Mouse (Mus musculus): ENCODE data around the gene Gm49373. TPM values are rescaled to one million over a fixed set of nuclear protein-coding genes. Genes with fewer than 3 reads are reported as not detected.

Gm49373 gene
- polyA plus RNA-seq, 1 experiment from 2014 or later = 1.4 TPM

- Histone ChIP-seq H3K9ac (replicated peaks; ENCODE audit: low read depth, low read length) (no peak overlapping the region), H3K4me3 (replicated peaks; ENCODE audit: low read length) (no peak overlapping the region), H3K4me2 (ENCODE audit: low read length) (no peak overlapping the region), H3K27ac (ENCODE audit: low read length) (no peak overlapping the region), H3K9me3 (ENCODE audit: control insufficient read depth, low read length) (no peaks in the 10 kb centered on the region), H3K36me3 (ENCODE audit: control insufficient read depth, insufficient read depth) (no peaks in the 10 kb centered on the region), H3K4me1 (replicated peaks; ENCODE audit: control insufficient read depth, insufficient read depth, low read length) (no peaks in the 10 kb centered on the region), H3K27me3 (replicated peaks; ENCODE audit: control insufficient read depth, insufficient read depth, low read length) (peaks cover 14% of the 10 kb centered on the region)
- no peak for ATAC-seq
- WGBS = 86% methylated on average over 4 of the region's 4 CpGs
Observed at GRCm38 (mm10) chr9:21043563-21043962, 29.3 kb downstream of the Gm49373 start.

DNA sequence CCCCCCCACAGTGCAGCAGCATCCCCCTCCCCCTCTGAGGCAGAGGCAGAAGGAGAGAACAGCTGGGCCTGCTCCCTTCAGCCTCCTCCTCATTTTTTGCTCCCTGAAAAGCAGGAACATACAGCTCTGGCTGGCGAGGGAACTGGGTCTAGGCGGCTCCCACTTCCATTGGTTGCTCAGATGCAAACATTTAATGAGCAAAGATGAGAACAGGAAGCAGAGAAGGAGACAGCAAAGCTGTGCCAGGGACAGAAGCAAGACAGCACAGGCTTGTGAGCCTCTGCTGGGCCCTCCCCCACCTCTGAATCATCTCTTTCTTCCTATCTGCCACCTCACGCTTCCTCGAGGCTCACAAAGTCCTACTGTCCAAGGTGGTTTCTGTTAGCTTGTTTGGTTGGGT lies 31.6 kb downstream of the Gm49373 start:
- no peak overlapping the region for H3K4me2 ChIP-seq (ENCODE audit: low read length)
- H3K36me3 ChIP-seq (ENCODE audit: control insufficient read depth, insufficient read depth) = no peaks in the 10 kb centered on the region
- 47% methylated on average over 4 of the region's 4 CpGs for WGBS
- ATAC-seq = no peak
- H3K4me3 ChIP-seq (replicated peaks; ENCODE audit: low read length) = no peak overlapping the region
- H3K27me3 ChIP-seq (replicated peaks; ENCODE audit: control insufficient read depth, insufficient read depth, low read length) = peaks cover 36% of the 10 kb centered on the region
- H3K9ac ChIP-seq (replicated peaks; ENCODE audit: low read depth, low read length) = no peak overlapping the region
- peaks cover 14% of the 10 kb centered on the region for H3K4me1 ChIP-seq (replicated peaks; ENCODE audit: control insufficient read depth, insufficient read depth, low read length)
- H3K9me3 ChIP-seq (ENCODE audit: control insufficient read depth, low read length) = no peaks in the 10 kb centered on the region
- no peak overlapping the region for H3K27ac ChIP-seq (ENCODE audit: low read length)

DNA sequence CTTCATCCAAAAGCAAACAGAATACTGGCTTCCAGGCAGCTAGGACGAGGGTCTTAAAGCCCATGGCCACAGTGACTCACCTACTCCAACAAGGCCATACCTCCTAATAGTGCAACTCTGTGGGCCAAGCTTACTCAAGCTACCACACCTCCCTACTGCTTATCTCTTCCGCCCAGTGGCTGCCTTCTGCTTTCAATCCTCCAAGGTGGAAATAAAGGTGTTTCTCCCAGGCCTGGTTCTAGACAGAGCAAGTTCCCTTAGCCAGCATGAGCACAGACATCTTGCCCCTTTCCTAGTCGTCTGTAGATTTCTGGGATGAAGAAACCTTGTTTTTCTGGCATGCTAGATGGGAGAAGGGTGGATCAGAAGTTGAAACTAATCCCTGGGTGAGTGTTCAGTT lies 33.1 kb downstream of the Gm49373 start:
- Histone ChIP-seq H3K4me1 (replicated peaks; ENCODE audit: control insufficient read depth, insufficient read depth, low read length) (peaks cover 19% of the 10 kb centered on the region), H3K9me3 (ENCODE audit: control insufficient read depth, low read length) (no peaks in the 10 kb centered on the region), H3K4me2 (ENCODE audit: low read length) (no peak overlapping the region), H3K36me3 (ENCODE audit: control insufficient read depth, insufficient read depth) (no peaks in the 10 kb centered on the region), H3K27me3 (replicated peaks; ENCODE audit: control insufficient read depth, insufficient read depth, low read length) (peaks cover 52% of the 10 kb centered on the region), H3K9ac (replicated peaks; ENCODE audit: low read depth, low read length) (no peak overlapping the region), H3K27ac (ENCODE audit: low read length) (no peak overlapping the region), H3K4me3 (replicated peaks; ENCODE audit: low read length) (no peak overlapping the region)
- 74% methylated on average over 3 of the region's 3 CpGs for WGBS
- no peak for ATAC-seq

DNA sequence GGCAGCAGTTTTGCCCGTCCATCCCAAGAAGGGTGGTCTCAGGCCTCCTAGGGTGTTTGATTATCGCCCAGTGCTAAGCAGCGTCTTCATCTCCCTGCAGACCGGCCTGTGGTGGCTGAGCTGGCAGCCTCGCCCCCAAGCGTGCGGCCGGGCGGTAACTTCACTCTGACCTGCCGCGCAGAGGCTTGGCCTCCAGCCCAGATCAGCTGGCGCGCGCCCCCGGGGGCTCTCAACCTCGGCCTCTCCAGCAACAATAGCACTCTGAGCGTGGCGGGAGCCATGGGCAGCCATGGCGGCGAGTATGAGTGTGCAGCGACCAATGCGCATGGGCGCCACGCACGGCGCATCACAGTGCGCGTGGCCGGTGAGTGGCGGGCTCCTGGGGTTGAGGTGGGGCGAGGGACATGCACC lies 35.4 kb downstream of the Gm49373 start:
- Histone ChIP-seq H3K27me3 (replicated peaks; ENCODE audit: control insufficient read depth, insufficient read depth, low read length) (peaks cover 70% of the 10 kb centered on the region), H3K36me3 (ENCODE audit: control insufficient read depth, insufficient read depth) (no peaks in the 10 kb centered on the region), H3K9ac (replicated peaks; ENCODE audit: low read depth, low read length) (peak overlapping the region; percentile 75), H3K4me3 (replicated peaks; ENCODE audit: low read length) (peak overlapping the region; percentile 57), H3K27ac (ENCODE audit: low read length) (no peak overlapping the region), H3K9me3 (ENCODE audit: control insufficient read depth, low read length) (no peaks in the 10 kb centered on the region), H3K4me2 (ENCODE audit: low read length) (peak overlapping the region; percentile 74), H3K4me1 (replicated peaks; ENCODE audit: control insufficient read depth, insufficient read depth, low read length) (peaks cover 31% of the 10 kb centered on the region)
- peak; percentile 79 for ATAC-seq
- WGBS = 2% methylated on average over 31 of the region's 31 CpGs

DNA sequence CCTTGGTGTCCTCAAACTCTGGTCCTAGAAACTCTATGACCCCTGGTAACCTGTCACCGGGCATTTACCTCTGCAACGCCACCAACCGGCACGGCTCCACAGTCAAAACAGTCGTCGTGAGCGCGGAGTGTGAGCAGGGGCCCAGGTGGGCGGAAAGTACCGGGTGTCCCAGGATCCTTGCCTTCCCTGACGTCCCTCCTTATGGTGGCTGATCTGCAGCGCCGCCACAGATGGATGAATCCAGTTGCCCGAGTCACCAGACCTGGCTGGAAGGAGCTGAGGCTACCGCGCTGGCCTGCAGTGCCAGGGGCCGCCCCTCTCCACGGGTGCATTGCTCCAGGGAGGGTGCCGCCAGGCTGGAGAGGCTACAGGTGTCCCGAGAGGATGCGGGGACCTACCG lies 36.2 kb downstream of the Gm49373 start:
- Histone ChIP-seq H3K4me1 (replicated peaks; ENCODE audit: control insufficient read depth, insufficient read depth, low read length) (peaks cover 39% of the 10 kb centered on the region), H3K4me2 (ENCODE audit: low read length) (peak overlapping the region; percentile 74), H3K9ac (replicated peaks; ENCODE audit: low read depth, low read length) (no peak overlapping the region), H3K4me3 (replicated peaks; ENCODE audit: low read length) (peak overlapping the region; percentile 57), H3K9me3 (ENCODE audit: control insufficient read depth, low read length) (no peaks in the 10 kb centered on the region), H3K36me3 (ENCODE audit: control insufficient read depth, insufficient read depth) (no peaks in the 10 kb centered on the region), H3K27ac (ENCODE audit: low read length) (no peak overlapping the region), H3K27me3 (replicated peaks; ENCODE audit: control insufficient read depth, insufficient read depth, low read length) (peaks cover 76% of the 10 kb centered on the region)
- ATAC-seq = no peak
- WGBS = 1% methylated on average over 22 of the region's 22 CpGs

- Histone ChIP-seq H3K27ac (ENCODE audit: low read length) (no peak overlapping the region), H3K9ac (replicated peaks; ENCODE audit: low read depth, low read length) (no peak overlapping the region), H3K36me3 (ENCODE audit: control insufficient read depth, insufficient read depth) (no peaks in the 10 kb centered on the region), H3K9me3 (ENCODE audit: control insufficient read depth, low read length) (no peaks in the 10 kb centered on the region), H3K4me1 (replicated peaks; ENCODE audit: control insufficient read depth, insufficient read depth, low read length) (peaks cover 42% of the 10 kb centered on the region), H3K4me3 (replicated peaks; ENCODE audit: low read length) (no peak overlapping the region), H3K4me2 (ENCODE audit: low read length) (no peak overlapping the region), H3K27me3 (replicated peaks; ENCODE audit: control insufficient read depth, insufficient read depth, low read length) (peaks cover 79% of the 10 kb centered on the region)
- no peak for ATAC-seq
- 6% methylated on average over 20 of the region's 20 CpGs for WGBS
Observed at GRCm38 (mm10) chr9:21036161-21036560, 36.7 kb downstream of the Gm49373 start.

DNA sequence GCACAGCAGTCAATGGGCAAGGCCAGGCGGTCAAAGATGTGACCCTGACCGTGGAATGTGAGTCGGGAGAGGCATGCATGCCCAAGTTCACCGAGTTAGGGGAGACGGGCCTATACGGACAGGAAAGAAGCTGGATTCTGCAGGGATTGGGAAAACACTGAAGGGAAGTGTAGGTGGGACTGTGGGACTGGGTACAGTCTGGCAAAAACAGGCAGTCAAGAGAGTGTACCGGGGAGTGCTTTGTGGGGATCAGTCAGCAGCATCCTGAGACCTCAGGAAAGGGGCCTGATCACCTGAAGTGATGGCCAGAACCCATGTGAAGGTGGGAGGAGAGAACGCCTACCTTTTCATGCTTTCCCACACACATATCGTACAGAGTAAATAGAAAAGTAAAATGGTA lies 37.3 kb downstream of the Gm49373 start:
- no peak for ATAC-seq
- H3K36me3 ChIP-seq (ENCODE audit: control insufficient read depth, insufficient read depth) = no peaks in the 10 kb centered on the region
- peaks cover 80% of the 10 kb centered on the region for H3K27me3 ChIP-seq (replicated peaks; ENCODE audit: control insufficient read depth, insufficient read depth, low read length)
- no peaks in the 10 kb centered on the region for H3K9me3 ChIP-seq (ENCODE audit: control insufficient read depth, low read length)
- H3K4me1 ChIP-seq (replicated peaks; ENCODE audit: control insufficient read depth, insufficient read depth, low read length) = peaks cover 45% of the 10 kb centered on the region
- H3K4me2 ChIP-seq (ENCODE audit: low read length) = no peak overlapping the region
- 13% methylated on average over 9 of the region's 9 CpGs for WGBS
- no peak overlapping the region for H3K9ac ChIP-seq (replicated peaks; ENCODE audit: low read depth, low read length)
- H3K4me3 ChIP-seq (replicated peaks; ENCODE audit: low read length) = no peak overlapping the region
- no peak overlapping the region for H3K27ac ChIP-seq (ENCODE audit: low read length)

GRCm38 (mm10) chr9:21034481-21035085 lies 38.3 kb downstream of the Gm49373 start:
- no peaks in the 10 kb centered on the region for H3K36me3 ChIP-seq (ENCODE audit: control insufficient read depth, insufficient read depth)
- H3K4me1 ChIP-seq (replicated peaks; ENCODE audit: control insufficient read depth, insufficient read depth, low read length) = peaks cover 51% of the 10 kb centered on the region
- H3K9me3 ChIP-seq (ENCODE audit: control insufficient read depth, low read length) = no peaks in the 10 kb centered on the region
- no peak overlapping the region for H3K27ac ChIP-seq (ENCODE audit: low read length)
- H3K4me2 ChIP-seq (ENCODE audit: low read length) = no peak overlapping the region
- no peak overlapping the region for H3K4me3 ChIP-seq (replicated peaks; ENCODE audit: low read length)
- H3K27me3 ChIP-seq (replicated peaks; ENCODE audit: control insufficient read depth, insufficient read depth, low read length) = peaks cover 87% of the 10 kb centered on the region
- H3K9ac ChIP-seq (replicated peaks; ENCODE audit: low read depth, low read length) = no peak overlapping the region
- 4% methylated on average over 17 of the region's 17 CpGs for WGBS
- ATAC-seq = no peak

- WGBS = under 1% methylated on average over 34 of the region's 34 CpGs
- Histone ChIP-seq H3K9ac (replicated peaks; ENCODE audit: low read depth, low read length) (no peak overlapping the region), H3K4me2 (ENCODE audit: low read length) (peak overlapping the region; percentile 99), H3K4me3 (replicated peaks; ENCODE audit: low read length) (peak overlapping the region; percentile 37), H3K36me3 (ENCODE audit: control insufficient read depth, insufficient read depth) (no peaks in the 10 kb centered on the region), H3K27ac (ENCODE audit: low read length) (no peak overlapping the region), H3K27me3 (replicated peaks; ENCODE audit: control insufficient read depth, insufficient read depth, low read length) (peaks cover 86% of the 10 kb centered on the region), H3K9me3 (ENCODE audit: control insufficient read depth, low read length) (no peaks in the 10 kb centered on the region), H3K4me1 (replicated peaks; ENCODE audit: control insufficient read depth, insufficient read depth, low read length) (peaks cover 56% of the 10 kb centered on the region)
- ATAC-seq = peak; percentile 16; the same call in 1 of the 2 replicates
Observed at GRCm38 (mm10) chr9:21033136-21033535, 39.8 kb downstream of the Gm49373 start.

DNA sequence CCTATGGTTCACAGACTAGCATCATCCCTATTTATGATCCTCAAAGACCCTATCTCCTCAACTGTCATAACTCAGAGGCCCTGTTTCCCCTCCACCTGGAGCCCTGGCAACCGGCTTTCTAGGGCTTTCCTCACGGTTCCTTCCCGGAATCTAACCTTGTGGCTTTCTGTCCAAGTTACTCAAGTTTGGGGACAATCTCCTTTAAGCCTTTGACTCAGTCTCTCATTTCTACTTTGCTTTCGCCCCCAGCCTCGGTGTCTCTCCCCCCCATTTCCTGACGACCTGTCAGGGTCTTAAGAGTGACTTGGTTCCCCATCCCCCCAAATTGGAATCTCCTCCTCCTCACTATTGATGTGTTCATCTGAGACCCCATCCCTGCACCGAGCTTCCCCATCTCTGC lies 40.4 kb downstream of the Gm49373 start:
- Histone ChIP-seq H3K27ac (ENCODE audit: low read length) (no peak overlapping the region), H3K9ac (replicated peaks; ENCODE audit: low read depth, low read length) (peak overlapping the region; percentile 64; the same call in 1 of the 2 replicates)
- no peak for ATAC-seq

More for the DNA sequence above, 40.4 kb downstream of the Gm49373 start:
- H3K27me3 ChIP-seq (replicated peaks; ENCODE audit: control insufficient read depth, insufficient read depth, low read length) = peaks cover 80% of the 10 kb centered on the region
- H3K4me2 ChIP-seq (ENCODE audit: low read length) = peak overlapping the region; percentile 99
- no peaks in the 10 kb centered on the region for H3K36me3 ChIP-seq (ENCODE audit: control insufficient read depth, insufficient read depth)
- H3K4me1 ChIP-seq (replicated peaks; ENCODE audit: control insufficient read depth, insufficient read depth, low read length) = peaks cover 52% of the 10 kb centered on the region
- H3K4me3 ChIP-seq (replicated peaks; ENCODE audit: low read length) = peak overlapping the region; percentile 61
- 2% methylated on average over 7 of the region's 7 CpGs for WGBS
- no peaks in the 10 kb centered on the region for H3K9me3 ChIP-seq (ENCODE audit: control insufficient read depth, low read length)
